Mouse (Mus musculus) Patski (cell line): ENCODE results near the gene Psmd4. TPM values are rescaled to one million over a fixed set of nuclear protein-coding genes. Genes with fewer than 3 reads are reported as not detected.

Source experiments
- ATAC-seq: fragments of 100-300 bp; one replicate; pipeline ENCODE4 v1.8.0; 2021
- CTCF ChIA-PET: fragments of 350-600 bp; sonication (Branson Sonifier 250); formaldehyde crosslinking; loops from one replicate; lab custom pipeline; 2022; ENCODE audit warnings: inconsistent platforms; lab: Charles Lee
- POLR2A ChIA-PET: fragments of 350-600 bp; sonication (Branson Sonifier 250); formaldehyde crosslinking; loops from one replicate; lab custom pipeline; 2022; ENCODE audit warnings: antibody characterized with exemption, inconsistent platforms; lab: Charles Lee
- DNase-seq: peaks from one replicate; pipeline ENCODE4 v3.0.0-alpha.2; 2011; ENCODE audit warnings: low read depth, low spot score
- H3K27me3 ChIP-seq: fragments of 371-371 bp; one replicate; pipeline ENCODE4 v1.5.1; 2021
- CTCF ChIP-seq: fragments of 100-300 bp; IDR thresholded peaks from one replicate; pipeline ENCODE4 v1.5.1; 2021
- in situ Hi-C: fragments of 300-500 bp; cut with MboI; formaldehyde crosslinking; loops from 3 replicates; pipeline ENCODE4 v1.11.1; 2018; ENCODE audit warnings: low pct_unique_long_range_greater_than_20kb, mixed read lengths
- polyA plus RNA-seq: library from polyadenylated mRNA; unstranded; gene quantifications from one replicate; pipeline ENCODE4 v1.2.3, GENCODE M21; 2021

Psmd4 gene
- polyA plus RNA-seq, 1 experiment from 2014 or later = 355 TPM

- no peaks in the 10 kb centered on the region for H3K27me3 ChIP-seq
- in situ Hi-C loops = no loop called here
- ATAC-seq (peak; percentile 74), DNase-seq (peak; percentile 96)
- TF ChIP-seq CTCF = no peak
- CTCF ChIA-PET = interaction anchor here (0.9 to 1.7 kb wide), 6 partner anchors 11 to 68 kb away, joined by 4 to 10 read pairs (median 6); no protein-coding TSS in a partner anchor
- POLR2A ChIA-PET = interaction anchor here (0.6 to 5.0 kb wide), 7 partner anchors 13 to 104 kb away, joined by 3 to 21 read pairs (median 3); partner anchors contain the start of genes Pi4kb and Psmd4
These were observed 26.4 kb downstream of the Psmd4 start for GRCm38 (mm10) chr3:95015891-95016531.

- ChIA-PET CTCF (interaction anchor here (1.2 to 1.7 kb wide), 6 partner anchors 11 to 96 kb away, joined by 3 to 10 read pairs (median 6); partner anchors contain the start of gene Vps72), POLR2A (interaction anchor here (1.0 to 5.0 kb wide), 4 partner anchors 12 to 41 kb away, joined by 3 to 21 read pairs (median 4); partner anchors contain the start of genes Pi4kb and Psmd4)
- peak; percentile 97 for ATAC-seq
- in situ Hi-C loops = no loop called here
- no peak for TF ChIP-seq CTCF
- no peaks in the 10 kb centered on the region for H3K27me3 ChIP-seq
- peak; percentile 100 for DNase-seq
These were observed 27.0 kb downstream of the Psmd4 start, which contains the start of gene Zfp687 for GRCm38 (mm10) chr3:95015337-95015872. Gene Zfp687, minus strand, starts transcription at chr3:95015448.

DNA sequence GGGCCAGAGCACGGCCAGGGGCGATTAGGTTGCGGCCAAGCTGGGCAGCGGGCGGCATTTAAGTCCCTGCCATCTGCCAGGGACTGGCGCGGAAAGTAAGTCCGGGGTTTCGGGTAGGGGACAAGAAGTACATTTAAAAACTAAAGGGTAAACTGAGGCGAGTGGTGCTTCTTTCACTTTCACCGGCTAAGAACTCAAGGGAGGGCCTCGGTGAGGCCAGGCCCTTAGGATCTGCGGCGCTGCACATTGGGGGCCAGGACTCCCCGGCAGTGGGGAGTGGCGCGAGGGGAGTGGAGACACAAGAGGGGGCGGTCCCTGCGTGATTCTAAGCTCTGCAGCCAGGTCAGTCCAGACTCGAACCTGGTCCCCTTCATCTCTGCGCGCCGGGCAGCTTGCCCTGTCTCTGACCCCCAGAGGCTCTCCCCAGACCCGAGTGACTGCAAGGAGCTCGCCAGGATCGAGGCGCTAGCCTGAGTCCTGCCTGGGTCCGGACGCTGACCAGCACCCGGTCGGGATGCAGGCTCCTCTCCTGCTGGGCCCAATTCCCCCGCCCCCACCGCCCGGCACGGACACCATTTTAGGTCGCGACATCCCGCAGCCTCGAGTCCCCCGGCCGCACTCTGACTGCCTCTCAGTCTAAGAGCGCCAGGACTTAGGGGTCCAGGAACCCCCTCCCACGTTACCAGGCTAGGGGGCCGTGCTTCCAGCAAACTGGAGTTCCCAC is 27.8 kb downstream of the Psmd4 start:
- ATAC-seq (no peak), DNase-seq (no peak)
- CTCF ChIA-PET = interaction anchor here (0.9 to 2.1 kb wide), 6 partner anchors 11 to 97 kb away, joined by 3 to 6 read pairs (median 4); partner anchors contain the start of gene Vps72
- TF ChIP-seq CTCF = no peak
- POLR2A ChIA-PET = interaction anchor here (0.7 to 5.0 kb wide), 3 partner anchors 11 to 59 kb away, joined by 4 to 21 read pairs (median 4); partner anchors contain the start of gene Psmd4
- in situ Hi-C loops = no loop called here
- H3K27me3 ChIP-seq = no peaks in the 10 kb centered on the region

DNA sequence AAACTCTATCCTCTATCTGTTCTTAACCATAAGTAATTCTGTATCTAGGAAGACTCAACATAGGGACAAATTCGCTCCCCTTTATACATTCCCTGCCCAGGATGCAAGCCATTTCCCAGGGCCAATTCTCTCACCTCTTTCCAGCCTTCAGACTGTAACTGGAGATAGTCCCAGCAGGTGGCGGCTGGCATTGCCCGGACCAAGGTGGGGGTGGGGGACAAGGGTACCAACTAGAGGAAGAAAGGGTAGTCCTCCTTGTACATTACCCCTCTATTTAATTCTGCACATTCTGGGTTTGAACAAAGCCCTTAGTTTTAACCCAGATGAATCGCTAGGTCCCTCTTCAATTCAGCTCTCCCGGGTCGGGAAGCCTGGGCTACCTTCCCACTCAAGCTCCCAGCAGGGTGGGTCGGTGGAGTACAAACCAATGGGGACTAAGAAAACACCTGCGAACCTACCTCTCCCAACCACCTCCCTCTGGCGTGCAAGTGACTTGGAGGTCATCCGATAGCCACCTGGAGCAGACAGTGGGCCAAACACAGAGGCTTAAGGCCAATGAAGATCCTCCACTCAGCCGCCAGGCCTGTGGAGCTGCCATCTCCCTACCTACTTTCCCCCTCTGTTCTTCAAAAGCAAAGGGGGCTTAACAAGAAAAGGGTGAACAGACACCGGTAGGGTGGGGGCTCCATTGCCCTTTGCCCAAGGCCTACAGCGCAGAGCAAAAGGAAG is 28.6 kb downstream of the Psmd4 start:
- no peak for ATAC-seq

DNA sequence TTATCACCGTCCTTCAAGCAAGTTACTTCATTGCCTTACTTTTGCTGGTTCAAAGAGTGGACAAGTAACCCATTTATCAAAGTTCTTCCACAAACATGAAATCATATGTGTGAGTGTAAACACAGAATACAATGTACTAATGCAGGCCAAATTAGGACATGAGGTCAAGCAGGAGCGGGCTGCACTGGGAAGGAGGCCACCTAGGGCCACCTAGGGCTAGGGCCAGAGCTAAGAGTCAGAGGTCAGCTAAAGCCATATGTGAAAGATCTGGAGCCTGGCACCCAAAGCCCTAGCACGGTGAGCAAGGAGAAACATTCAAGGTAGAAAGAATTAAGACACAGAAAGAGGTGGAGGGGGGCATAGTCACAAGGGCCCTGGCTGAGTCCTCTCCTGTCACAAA is 29.4 kb downstream of the Psmd4 start:
- ChIA-PET POLR2A (interaction anchor here (5.0 kb wide), 1 partner anchor 10 kb away, joined by 21 read pairs; no protein-coding TSS in a partner anchor), CTCF (interaction anchor here (1.0 to 2.1 kb wide), 5 partner anchors 24 to 65 kb away, joined by 4 to 6 read pairs (median 6); partner anchors contain the start of gene Rfx5)
- DNase-seq (no peak), ATAC-seq (no peak)
- no peak for TF ChIP-seq CTCF
- no peaks in the 10 kb centered on the region for H3K27me3 ChIP-seq
- in situ Hi-C loops = no loop called here

More for the DNA sequence above, 28.6 kb downstream of the Psmd4 start:
- no peak for DNase-seq
- ChIA-PET POLR2A (interaction anchor here (0.7 to 5.0 kb wide), 2 partner anchors 11 to 59 kb away, joined by 4 to 21 read pairs; no protein-coding TSS in a partner anchor), CTCF (interaction anchor here (0.9 to 2.1 kb wide), 9 partner anchors 12 to 98 kb away, joined by 3 to 6 read pairs (median 4); partner anchors contain the start of genes Rfx5 and Vps72)
- in situ Hi-C loops = no loop called here
- no peak for TF ChIP-seq CTCF
- no peaks in the 10 kb centered on the region for H3K27me3 ChIP-seq

GRCm38 (mm10) chr3:95010396-95010795 is 32.0 kb downstream of the Psmd4 start:
- no peak for DNase-seq
- TF ChIP-seq CTCF = no peak
- ChIA-PET CTCF (interaction anchor here (1.9 kb wide), 1 partner anchor 13 kb away, joined by 6 read pairs; no protein-coding TSS in a partner anchor), POLR2A (no interaction called here)
- in situ Hi-C loops = no loop called here
- ATAC-seq = no peak
- H3K27me3 ChIP-seq = no peaks in the 10 kb centered on the region

- ChIA-PET CTCF (interaction anchor here (1.4 to 1.5 kb wide), 2 partner anchors 55 to 103 kb away, joined by 3 to 5 read pairs; no protein-coding TSS in a partner anchor), POLR2A (no interaction called here)
- H3K27me3 ChIP-seq = no peaks in the 10 kb centered on the region
- TF ChIP-seq CTCF = no peak
- ATAC-seq = no peak
- in situ Hi-C loops = no loop called here
- no peak for DNase-seq
These were observed 34.7 kb downstream of the Psmd4 start for GRCm38 (mm10) chr3:95007706-95008105.

- no peak for ATAC-seq
- no peak for DNase-seq
- in situ Hi-C loops = no loop called here
- CTCF ChIA-PET = interaction anchor here (2.3 kb wide), 1 partner anchor 57 kb away, joined by 8 read pairs; no protein-coding TSS in a partner anchor
- POLR2A ChIA-PET = interaction anchor here (0.5 kb wide), 1 partner anchor 15 kb away, joined by 3 read pairs; no protein-coding TSS in a partner anchor
- H3K27me3 ChIP-seq = no peaks in the 10 kb centered on the region
- no peak for TF ChIP-seq CTCF
These were observed 36.8 kb downstream of the Psmd4 start for GRCm38 (mm10) chr3:95005651-95006050.

DNA sequence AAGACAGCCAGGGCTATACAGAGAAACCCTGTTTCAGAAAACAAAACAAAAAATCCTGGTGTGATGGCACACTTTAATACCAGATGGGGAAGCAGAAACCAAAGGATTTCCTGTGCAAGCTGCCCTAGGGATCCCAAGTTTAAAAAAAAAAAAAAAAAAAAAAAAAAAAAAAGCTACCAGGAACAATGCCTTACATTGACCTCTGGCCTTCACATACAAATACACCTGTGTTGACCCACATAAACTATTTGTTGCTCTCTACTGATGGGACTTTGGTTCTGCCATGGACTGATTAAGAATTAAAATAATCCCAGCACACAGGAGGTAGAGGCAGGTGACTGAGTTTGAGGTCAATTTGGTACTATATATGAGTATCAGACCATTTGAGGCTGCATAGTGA is 39.1 kb downstream of the Psmd4 start:
- CTCF ChIA-PET = interaction anchor here (1.0 to 2.3 kb wide), 3 partner anchors 13 to 55 kb away, joined by 3 to 8 read pairs (median 8); no protein-coding TSS in a partner anchor
- in situ Hi-C loops = no loop called here
- ATAC-seq (no peak), DNase-seq (no peak)
- H3K27me3 ChIP-seq = no peaks in the 10 kb centered on the region
- POLR2A ChIA-PET = interaction anchor here (1.4 to 3.3 kb wide), 2 partner anchors 11 kb away, joined by 3 to 21 read pairs; partner anchors contain the start of gene Zfp687
- TF ChIP-seq CTCF = no peak
